Mouse (Mus musculus) spleen, adult 2 months (tissue): ENCODE results near the gene Miox.

Experiments
- CTCF ChIP-seq: fragments of 200-500 bp; IDR thresholded peaks from 2 replicates; pipeline ENCODE4 v1.5.1; 2011; ENCODE audit warnings: mild to moderate bottlenecking, inconsistent platforms; ENCODE audit not compliant: insufficient read depth, insufficient read length, insufficient replicate concordance; ENCODE audit errors: extremely low read depth
- POLR2A ChIP-seq: fragments of 200-500 bp; IDR thresholded peaks from 2 replicates; pipeline ENCODE4 v1.6.1; 2011; ENCODE audit warnings: low read depth, low read length, inconsistent platforms

GRCm38 (mm10) chr15:89308406-89309139 is 25.6 kb upstream of the Miox start:
- TF ChIP-seq CTCF (no peak), POLR2A (no peak)
